In genomic region chr1:169676751-169677150, GRCm38 (mm10) we compare ENCODE assay signal across 17 mouse cellular contexts. TPM values are rescaled to one million over a fixed set of nuclear protein-coding genes. Genes with fewer than 3 reads are reported as not detected.
"Had no signal": no experiment of that assay in that cellular context is flagged by ENCODE, and none has a peak within 500 bp of the region (broad histone marks: within the 10 kb centered on the region; RNA-seq: fewer than 3 reads in every experiment).

No protein-coding gene starts in this region.

- ATAC-seq: midbrain, embryonic 16.5 days had no signal

- H3K27me3 ChIP-seq: midbrain, embryonic 12.5 days; neural tube, embryonic 12.5 days had no signal

- H3K9ac ChIP-seq: lung, embryonic 14.5 days; midbrain, embryonic 12.5 days; neural tube, embryonic 12.5 days had no signal

- H3K9me3 ChIP-seq: midbrain, embryonic 10.5 days; midbrain, embryonic 12.5 days; neural tube, embryonic 12.5 days had no signal

- H3K27ac ChIP-seq: midbrain, embryonic 10.5 days; midbrain, embryonic 12.5 days; neural tube, embryonic 12.5 days had no signal

- H3K36me3 ChIP-seq: midbrain, embryonic 10.5 days; midbrain, embryonic 12.5 days; neural tube, embryonic 12.5 days had no signal

- H3K4me2 ChIP-seq: lung, embryonic 14.5 days; midbrain, embryonic 12.5 days; neural tube, embryonic 12.5 days had no signal

- DNase-seq: lung, adult 18-20 months; lung, embryonic 14.5 days; lung, postnatal 10 days; lung, postnatal 4 days; midbrain, embryonic 14.5 days; right cerebral cortex, adult 18-20 months; right cerebral cortex, postnatal 25 days; right cerebral cortex, postnatal 4 days; thymus, adult 18-20 months; thymus, postnatal 14 days; thymus, postnatal 36 days had no signal

- H3K4me1 ChIP-seq: midbrain, embryonic 12.5 days; neural tube, embryonic 12.5 days had no signal

- H3K4me3 ChIP-seq: midbrain, embryonic 10.5 days; midbrain, embryonic 12.5 days; neural tube, embryonic 12.5 days had no signal

RNA-seq across cellular contexts. Expression of gene Rgs5, which starts 21.4 kb away (rescaled TPM):
- total RNA-seq: megakaryocyte-erythroid progenitor cell, adult 5-6 weeks; neutrophil, adult 5-6 weeks had no signal
